Mouse (Mus musculus): ENCODE measurements at regions not wholly inside any gene's neighbourhood (a gene's known extent, or its start where the extent isn't known, plus 50 kb on each side); places are given as distances from the start of the nearest gene placed in this dataset.

GRCm38 (mm10) chr2:50535085-50535878 is 238.7 kb upstream of the Mmadhc start:
- DNase-seq (ENCODE audit: low read depth): no peak

DNA sequence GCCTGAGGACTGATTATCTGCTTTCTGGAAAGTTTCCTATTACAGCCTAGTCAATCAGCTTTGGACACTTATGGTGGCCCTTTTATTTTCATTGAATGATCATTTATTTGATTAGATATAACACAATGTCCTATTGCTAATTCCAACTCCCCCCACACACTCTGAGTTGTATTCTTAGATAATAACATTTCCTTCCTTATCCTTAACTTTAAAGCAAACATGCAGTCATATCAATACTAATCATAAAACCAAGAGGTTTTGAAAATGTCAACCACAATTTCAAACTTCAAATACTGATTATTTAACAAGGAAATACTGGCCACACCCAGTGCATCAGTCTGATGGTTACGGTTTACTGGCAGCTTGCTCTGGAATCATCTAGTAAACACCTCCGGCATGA is 237.1 kb upstream of the Mmadhc start:
- no peak for DNase-seq (ENCODE audit: low read depth)

DNA sequence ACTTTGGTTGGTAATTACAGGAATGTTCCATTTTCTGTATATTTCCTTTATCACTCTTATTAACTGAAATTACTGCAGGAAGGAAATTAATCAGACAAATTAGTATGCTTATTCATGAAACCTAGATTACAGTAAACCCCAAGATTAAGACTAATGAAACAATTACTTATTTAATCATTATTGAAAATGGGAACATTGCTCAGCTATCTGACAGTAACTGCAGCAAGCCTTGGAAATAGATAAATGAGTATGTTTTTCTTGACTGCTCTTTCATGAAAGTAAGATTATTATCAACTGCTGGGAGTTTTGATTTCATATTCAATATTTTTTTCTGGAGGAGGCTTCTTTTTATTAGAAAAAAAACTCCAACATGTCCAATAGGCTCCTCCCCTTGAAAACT is 230.8 kb upstream of the Mmadhc start:
- no peak for DNase-seq (ENCODE audit: low read depth)

DNA sequence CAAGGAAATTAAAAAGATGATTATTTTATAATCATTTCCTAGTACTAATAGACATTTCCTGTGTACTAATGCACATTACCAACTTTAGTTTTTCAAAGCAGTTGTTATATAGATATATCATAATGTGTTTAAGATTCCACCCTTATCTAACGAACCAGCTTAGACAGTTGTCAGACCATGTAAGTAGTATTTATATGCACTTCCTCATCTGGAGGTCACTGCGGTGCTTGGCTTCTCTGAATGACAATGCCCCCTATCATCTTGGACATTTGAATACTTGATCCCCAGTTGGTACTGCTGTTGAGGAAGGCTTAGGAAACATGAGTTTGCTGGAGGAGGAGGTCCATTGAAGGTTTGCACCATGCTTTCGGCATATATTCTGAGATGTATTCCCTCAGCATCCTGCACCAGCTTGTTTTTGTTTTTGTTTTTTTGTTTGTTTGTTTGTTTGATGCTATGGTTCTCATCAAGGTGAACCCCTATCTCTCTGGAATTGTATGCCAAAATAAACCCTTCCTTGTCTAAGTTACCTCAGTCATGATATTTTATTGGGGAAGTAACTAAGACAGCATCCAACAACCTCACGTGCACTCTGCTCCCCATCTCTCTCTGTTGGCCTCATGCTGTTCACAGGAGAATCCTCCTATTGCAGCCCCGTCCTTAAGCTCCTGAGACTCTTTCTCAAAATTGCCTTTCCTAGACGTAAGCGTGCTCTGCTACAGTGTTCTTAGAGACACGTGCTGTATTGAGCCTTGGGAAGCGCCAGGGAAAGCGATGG is 228.4 kb upstream of the Mmadhc start:
- DNase-seq (ENCODE audit: low read depth): no peak

DNA sequence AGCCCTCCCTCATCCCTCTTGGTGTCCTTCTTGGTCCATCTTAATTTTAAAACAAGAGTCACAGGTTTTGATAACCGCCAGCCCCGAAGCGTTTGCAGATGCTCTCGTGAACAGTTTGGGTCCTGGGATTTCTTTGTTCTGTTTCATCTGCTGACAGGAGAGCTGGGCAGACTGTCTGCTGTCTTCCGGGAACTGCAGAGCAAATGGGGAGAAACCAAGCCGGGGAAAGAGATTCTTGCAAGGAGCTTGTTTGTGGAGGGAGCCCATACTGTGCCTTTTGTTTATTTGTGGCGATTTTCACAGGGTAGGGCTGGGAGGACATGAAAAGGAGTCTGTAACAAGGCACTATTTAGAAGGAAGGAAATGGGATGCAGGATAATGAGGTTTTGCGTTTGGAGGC is 223.6 kb upstream of the Mmadhc start:
- DNase-seq (ENCODE audit: low read depth): no peak

DNA sequence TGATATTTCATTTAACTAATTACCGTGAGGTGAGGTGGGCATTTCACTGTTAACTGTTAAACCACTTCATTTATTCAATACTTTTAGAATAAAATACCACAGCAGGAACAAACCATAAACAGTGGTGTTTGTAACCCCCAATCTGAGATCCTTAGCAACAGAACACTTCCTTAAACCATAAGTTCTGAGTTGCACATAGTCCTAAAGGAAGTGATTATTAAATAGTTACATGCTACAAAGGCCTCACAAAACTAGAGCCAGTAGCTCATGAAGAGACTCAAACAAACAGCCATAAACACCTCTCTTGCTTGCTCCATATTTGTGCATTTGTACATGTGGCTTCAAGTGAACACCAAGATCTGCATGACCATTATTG is 222.5 kb upstream of the Mmadhc start:
- no peak for DNase-seq (ENCODE audit: low read depth)

GRCm38 (mm10) chr2:50518371-50519128 is 221.9 kb upstream of the Mmadhc start:
- no peak for DNase-seq (ENCODE audit: low read depth)

GRCm38 (mm10) chr2:50513276-50513675 is 216.7 kb upstream of the Mmadhc start:
- DNase-seq (ENCODE audit: low read depth): no peak

DNA sequence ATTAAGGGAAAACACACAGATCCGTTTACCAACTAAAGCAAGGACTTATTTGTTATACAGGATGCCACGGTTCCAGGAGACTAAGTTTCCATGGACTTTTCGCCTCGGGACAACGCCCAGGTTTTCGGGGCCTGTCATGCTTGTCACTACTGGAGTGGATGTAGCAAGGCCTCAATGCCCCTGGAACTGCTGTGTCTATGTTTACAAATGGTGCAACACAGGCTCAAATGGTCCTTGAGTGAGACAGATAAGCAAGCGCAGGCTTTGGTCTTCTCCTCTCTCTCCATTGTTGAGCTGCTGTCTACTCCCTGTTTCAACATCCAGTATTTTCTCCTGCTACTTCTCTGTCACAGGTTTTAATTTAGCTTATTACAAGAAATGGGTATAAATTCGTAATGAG is 202.1 kb upstream of the Mmadhc start:
- no peak for DNase-seq (ENCODE audit: low read depth)

DNA sequence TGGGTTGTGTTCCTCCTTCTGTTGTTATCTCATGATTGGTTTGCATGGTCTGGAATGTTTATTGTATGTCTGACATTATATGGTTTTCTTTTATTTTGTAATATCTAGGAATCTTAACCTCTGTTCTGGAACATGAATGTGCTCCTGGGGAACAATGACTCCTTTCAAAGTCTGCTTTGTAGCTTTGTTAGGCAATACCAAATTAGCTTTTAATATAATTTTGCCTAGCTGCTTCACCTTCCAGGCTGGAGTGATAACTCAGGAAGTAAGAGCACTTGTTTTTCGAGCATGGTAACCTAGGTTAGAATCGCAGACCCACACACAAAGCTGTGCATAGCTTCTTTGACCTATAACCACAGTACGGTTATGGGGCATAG is 199.4 kb upstream of the Mmadhc start:
- DNase-seq (ENCODE audit: low read depth): no peak

GRCm38 (mm10) chr2:50495141-50496056 is 198.8 kb upstream of the Mmadhc start:
- no peak for DNase-seq (ENCODE audit: low read depth)

GRCm38 (mm10) chr2:50493597-50494335 is 197.2 kb upstream of the Mmadhc start:
- no peak for DNase-seq (ENCODE audit: low read depth)

DNA sequence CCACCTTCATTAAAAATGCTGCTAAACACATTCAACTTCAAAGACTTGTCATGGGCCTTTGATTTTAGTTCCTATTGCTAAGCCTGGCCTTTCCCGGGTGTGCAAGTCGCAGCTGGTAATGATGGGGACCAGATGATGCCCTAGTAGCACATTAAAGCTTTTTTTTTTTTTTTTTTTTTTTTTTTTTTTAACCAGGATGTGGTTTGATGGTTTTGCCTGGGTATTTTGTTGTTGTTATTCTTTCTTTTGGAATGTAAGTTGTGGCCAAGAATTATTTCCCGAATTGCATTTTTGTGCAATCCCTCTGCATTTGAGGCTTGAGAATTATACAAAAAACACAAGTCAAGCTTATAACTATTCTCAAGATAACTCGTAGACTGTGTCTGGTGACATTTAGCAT is 167.2 kb upstream of the Mmadhc start:
- DNase-seq (ENCODE audit: low read depth): no peak

DNA sequence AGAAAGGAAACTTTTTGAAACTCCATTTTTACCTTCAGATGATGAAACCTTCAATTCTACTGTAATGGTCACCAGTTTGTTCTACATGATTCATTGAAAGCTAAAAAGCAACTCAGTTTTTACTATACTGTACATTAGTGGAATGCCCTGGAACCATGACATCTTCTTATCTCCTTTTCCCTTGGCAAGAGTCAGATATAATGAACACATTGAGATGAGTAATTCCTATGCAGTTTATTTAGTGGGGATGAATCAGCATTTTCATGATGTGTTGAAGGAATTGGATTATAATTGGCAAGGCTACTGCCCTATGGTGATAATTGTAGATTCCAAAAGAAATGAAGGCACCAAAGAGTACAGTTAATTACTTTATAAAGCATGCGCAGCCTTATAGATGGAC is 165.8 kb upstream of the Mmadhc start:
- DNase-seq (ENCODE audit: low read depth): no peak

- DNase-seq (ENCODE audit: low read depth): no peak
Observed at GRCm38 (mm10) chr2:50456654-50457053, 160.1 kb upstream of the Mmadhc start.

DNA sequence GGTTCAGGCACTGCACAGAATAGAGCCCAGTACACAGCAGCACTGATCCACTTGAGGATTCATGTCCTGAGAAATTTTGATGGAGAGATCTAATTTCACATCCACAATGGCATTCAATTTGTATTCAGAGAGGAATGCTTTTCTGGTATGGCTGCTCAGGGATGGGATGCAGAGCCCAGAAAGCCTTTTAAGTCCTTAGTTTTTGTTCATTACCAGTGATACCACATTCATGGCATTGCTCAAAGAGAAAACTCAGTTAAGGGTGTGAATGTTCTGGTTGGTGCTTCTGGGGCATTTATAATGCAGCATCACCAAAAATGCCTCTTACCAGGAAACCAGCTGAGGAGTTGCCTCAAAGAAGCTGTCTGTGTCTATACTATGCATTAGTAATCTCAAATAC is 151.5 kb upstream of the Mmadhc start:
- no peak for DNase-seq (ENCODE audit: low read depth)

DNA sequence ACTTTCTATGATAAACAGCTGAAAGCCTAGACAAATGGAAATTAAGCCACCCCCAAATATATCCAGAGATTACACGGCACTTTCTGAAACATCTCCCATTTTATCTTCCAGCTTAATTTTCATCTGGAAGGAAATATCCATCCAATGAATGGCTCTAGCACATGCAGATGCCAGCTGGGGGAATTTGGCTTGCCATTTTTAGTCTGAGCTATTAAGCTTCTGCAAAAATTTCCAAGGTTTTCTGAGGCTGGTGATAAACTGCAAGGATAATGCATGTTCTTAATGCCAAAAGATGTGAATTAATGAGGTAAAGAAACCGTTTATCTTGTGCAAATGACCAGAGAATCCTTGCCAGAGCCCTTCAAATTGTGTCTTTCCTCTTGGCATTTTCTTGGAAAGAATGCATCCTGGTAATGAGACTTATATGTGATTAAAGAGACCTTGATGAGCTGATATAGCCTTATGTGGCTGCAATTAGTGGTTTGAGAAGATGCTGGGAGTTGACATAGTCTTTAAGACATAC is 149.4 kb upstream of the Mmadhc start:
- no peak for DNase-seq (ENCODE audit: low read depth)

GRCm38 (mm10) chr2:50440333-50440732 is 143.7 kb upstream of the Mmadhc start:
- DNase-seq (ENCODE audit: low read depth): no peak

DNA sequence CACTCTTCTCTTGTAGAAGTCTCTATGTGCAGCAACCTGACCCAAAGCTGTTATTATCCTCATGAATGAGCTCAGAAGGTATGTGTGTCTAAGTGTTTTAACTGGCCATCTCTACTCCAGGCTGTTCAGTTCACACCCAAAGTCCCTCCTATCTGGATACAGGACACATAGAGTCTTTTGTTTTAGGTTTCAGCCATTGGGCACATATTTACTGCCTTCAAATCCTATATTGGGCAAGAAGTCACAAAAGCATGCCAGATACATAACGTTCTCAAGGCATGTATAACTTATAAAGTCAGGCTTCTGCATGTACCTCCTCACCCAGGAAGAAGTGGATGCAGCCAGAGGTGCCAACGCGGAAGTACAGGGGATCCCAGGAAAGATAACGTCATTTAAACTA is 136.6 kb upstream of the Mmadhc start:
- no peak for DNase-seq (ENCODE audit: low read depth)

DNA sequence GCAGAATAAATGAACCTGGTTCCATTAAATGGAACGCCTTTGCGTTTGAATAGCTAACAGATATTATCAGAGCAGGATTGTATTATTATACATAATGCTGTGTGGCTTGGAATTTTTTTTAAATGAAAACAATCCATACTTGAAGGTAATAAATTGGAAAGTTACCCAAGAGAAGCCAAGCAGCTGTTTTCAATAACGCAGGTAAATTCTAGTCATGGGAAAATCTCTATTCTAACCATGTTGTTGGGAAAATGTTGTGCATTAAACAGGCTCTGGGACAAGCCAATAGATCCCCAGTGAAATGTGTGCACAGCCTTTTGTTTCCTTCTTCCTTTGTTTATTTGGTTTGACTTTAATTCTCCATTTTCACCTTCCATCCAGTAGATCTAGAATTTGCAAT is 128.6 kb upstream of the Mmadhc start:
- no peak for DNase-seq (ENCODE audit: low read depth)

DNA sequence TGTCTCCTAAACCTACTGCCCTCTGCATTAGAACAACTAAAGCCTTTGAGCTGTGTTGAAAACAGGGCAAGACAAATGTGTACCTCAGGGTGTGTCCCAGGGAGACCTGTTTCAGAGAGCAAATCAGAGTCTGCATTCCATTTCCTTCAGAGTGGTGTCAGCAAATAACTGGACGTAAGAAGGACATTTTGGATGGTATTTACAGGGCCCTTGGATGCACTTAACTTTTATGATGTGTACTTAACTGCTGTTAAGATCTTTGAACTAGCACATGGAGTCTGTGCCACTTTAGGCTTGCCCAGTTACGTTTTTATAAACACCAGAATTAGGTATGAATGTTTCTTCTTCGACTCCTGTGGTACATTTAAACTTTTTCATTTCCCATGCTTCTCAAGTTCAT is 123.0 kb upstream of the Mmadhc start:
- no peak for DNase-seq (ENCODE audit: low read depth)

All from 416B (cell line).